Comparison of ENCODE assay signal across 8 mouse cellular contexts in genomic region chr5:4530236-4531067, GRCm38 (mm10).
A peak's percentile ranks its signal among the peaks of the same experiment; 100 is the strongest.
DNase-seq lines count a peak whose midpoint lies in the region; ATAC-seq and TF ChIP-seq lines count a peak whose summit lies in the region.

No protein-coding gene starts in this region.

- H3ac ChIP-seq in myocyte (ENCODE audit: control insufficient read depth, insufficient read length): no peak overlapping the region

- no peak overlapping the region for H3K4me3 ChIP-seq in hindbrain, embryonic 15.5 days
- H3K4me3 ChIP-seq in hindbrain, embryonic 10.5 days: no peak overlapping the region
- no peak overlapping the region for H3K4me3 ChIP-seq in forebrain, embryonic 15.5 days
- H3K4me3 ChIP-seq in myocyte: no peak overlapping the region

- no peaks in the 10 kb centered on the region for H3K36me3 ChIP-seq in hindbrain, embryonic 15.5 days
- no peaks in the 10 kb centered on the region for H3K36me3 ChIP-seq in hindbrain, embryonic 10.5 days
- no peaks in the 10 kb centered on the region for H3K36me3 ChIP-seq in forebrain, embryonic 15.5 days
- H3K36me3 ChIP-seq in myocyte (ENCODE audit: control insufficient read depth, insufficient read depth): no peaks in the 10 kb centered on the region

- 30% methylated on average over 10 of the region's 10 CpGs for WGBS in hindbrain, embryonic 15.5 days
- 24% methylated on average over 10 of the region's 10 CpGs for WGBS in hindbrain, embryonic 10.5 days
- 19% methylated on average over 10 of the region's 10 CpGs for WGBS in forebrain, embryonic 15.5 days

- no peaks in the 10 kb centered on the region for H3K79me2 ChIP-seq in myocyte (ENCODE audit: control insufficient read depth, insufficient read depth)

- H3K4me2 ChIP-seq in hindbrain, embryonic 15.5 days: no peak overlapping the region
- H3K4me2 ChIP-seq in forebrain, embryonic 15.5 days (replicated peaks): no peak overlapping the region
- H3K4me2 ChIP-seq in myocyte (ENCODE audit: low read depth): peak overlapping the region; percentile 60

- no peak overlapping the region for H3K9ac ChIP-seq in hindbrain, embryonic 15.5 days
- no peak overlapping the region for H3K9ac ChIP-seq in forebrain, embryonic 15.5 days (replicated peaks)

- H3K9me3 ChIP-seq in hindbrain, embryonic 15.5 days: no peaks in the 10 kb centered on the region
- H3K9me3 ChIP-seq in hindbrain, embryonic 10.5 days: no peaks in the 10 kb centered on the region
- no peaks in the 10 kb centered on the region for H3K9me3 ChIP-seq in forebrain, embryonic 15.5 days

- no peaks in the 10 kb centered on the region for H3K27me3 ChIP-seq in hindbrain, embryonic 15.5 days
- H3K27me3 ChIP-seq in hindbrain, embryonic 10.5 days (ENCODE audit: insufficient read depth, poor library complexity, severe bottlenecking): no peaks in the 10 kb centered on the region
- H3K27me3 ChIP-seq in forebrain, embryonic 15.5 days: no peaks in the 10 kb centered on the region
- H3K27me3 ChIP-seq in myocyte (ENCODE audit: control insufficient read depth, insufficient read depth, insufficient read length): no peaks in the 10 kb centered on the region

- ATAC-seq in hindbrain, embryonic 15.5 days (ENCODE audit: low FRiP score, low read depth): peak; percentile 71; the same call in 1 of the 2 replicates
- peak; percentile 58 for ATAC-seq in forebrain, embryonic 15.5 days (replicated peaks)

- no peak for TF ChIP-seq POLR2A in myocyte (IDR thresholded peaks at IDR 0.05; ENCODE audit: insufficient read length, low read depth)

- H3K27ac ChIP-seq in hindbrain, embryonic 15.5 days (replicated peaks): no peak overlapping the region
- H3K27ac ChIP-seq in hindbrain, embryonic 10.5 days: no peak overlapping the region
- H3K27ac ChIP-seq in forebrain, embryonic 15.5 days (replicated peaks): no peak overlapping the region; the same call in 1 of the 2 replicates

- DNase-seq in hindbrain, embryonic 10.5 days (ENCODE audit: low spot score): no peak
- peak; percentile 70 for DNase-seq in adipocyte (ENCODE audit: low spot score)
- peak; percentile 45 to 67 for DNase-seq in kidney, postnatal 36 days
- no peak for DNase-seq in adrenal gland, postnatal 10 days
- DNase-seq in ovary, postnatal 10 days (ENCODE audit: low spot score): no peak

- H3K4me1 ChIP-seq in hindbrain, embryonic 15.5 days (replicated peaks): no peaks in the 10 kb centered on the region; the same call in 1 of the 2 replicates
- peaks cover 12% of the 10 kb centered on the region for H3K4me1 ChIP-seq in hindbrain, embryonic 10.5 days (replicated peaks)
- H3K4me1 ChIP-seq in forebrain, embryonic 15.5 days: peaks cover 26% of the 10 kb centered on the region

TF ChIP-seq in myocyte, 11 proteins besides CTCF, POLR2A, EP300 and RAD21:
- TF ChIP-seq MYOD1 (IDR thresholded peaks at IDR 0.05; ENCODE audit: control insufficient read depth in 1 of 3, insufficient read length in 2 of 3, low read depth in 2 of 3) (no peak), TCF12 (IDR thresholded peaks at IDR 0.05; ENCODE audit: insufficient read depth, poor library complexity, severe bottlenecking) (no peak), TCF3 (IDR thresholded peaks at IDR 0.05; ENCODE audit: insufficient read length, low read depth) (no peak), REST (IDR thresholded peaks at IDR 0.05; ENCODE audit: insufficient read depth, insufficient read length) (no peak), USF1 (IDR thresholded peaks at IDR 0.05; ENCODE audit: low read depth) (no peak), CEBPB (IDR thresholded peaks at IDR 0.05; ENCODE audit: insufficient read depth, poor library complexity, severe bottlenecking) (peak; percentile 84), MAX (IDR thresholded peaks at IDR 0.05; ENCODE audit: low read depth) (no peak)

Comparison
In these comparisons a context has a peak if more than half of its experiments do, and no peak if none do; other contexts are left out.
1. DNase-seq: peak in adipocyte (single experiment) and kidney, postnatal 36 days (2 of 2); none in hindbrain, embryonic 10.5 days (single experiment), adrenal gland, postnatal 10 days (single experiment) and ovary, postnatal 10 days (single experiment).